Mouse (Mus musculus) intestine, embryonic 15.5 days (tissue): Measurements from ENCODE around the gene Mapk8ip2. TPM values are rescaled to one million over a fixed set of nuclear protein-coding genes. Genes with fewer than 3 reads are reported as not detected.

Source experiments
- ATAC-seq: fragments of 200-750 bp; cut with Nextera tagmentation; 2 replicates; pipeline ENCODE4 v1.8.0; 2017; ENCODE audit warnings: moderate TSS enrichment, moderate library complexity
- H3K27ac ChIP-seq: fragments of 300-500 bp; sonication (generic); 2 replicates; pipeline ENCODE4 v1.5.1; 2015; ENCODE audit warnings: mild to moderate bottlenecking, inconsistent platforms
- H3K27me3 ChIP-seq: fragments of 300-500 bp; sonication (generic); replicated peaks from 2 replicates; pipeline ENCODE4 v1.6.1; 2015; ENCODE audit warnings: inconsistent platforms
- H3K36me3 ChIP-seq: fragments of 300-500 bp; sonication (generic); 2 replicates; pipeline ENCODE4 v1.6.1; 2015; ENCODE audit warnings: inconsistent platforms
- H3K4me1 ChIP-seq: fragments of 300-500 bp; sonication (generic); replicated peaks from 2 replicates; pipeline ENCODE4 v1.6.1; 2015; ENCODE audit warnings: inconsistent platforms
- H3K4me2 ChIP-seq: fragments of 300-500 bp; sonication (generic); replicated peaks from 2 replicates; pipeline ENCODE4 v1.6.1; 2015; ENCODE audit warnings: mild to moderate bottlenecking, inconsistent platforms
- H3K4me3 ChIP-seq: fragments of 300-500 bp; sonication (generic); replicated peaks from 2 replicates; pipeline ENCODE4 v1.5.1; 2015; ENCODE audit warnings: inconsistent platforms
- H3K9ac ChIP-seq: fragments of 300-500 bp; sonication (generic); 2 replicates; pipeline ENCODE4 v1.6.1; 2015; ENCODE audit warnings: inconsistent platforms
- H3K9me3 ChIP-seq: fragments of 300-500 bp; sonication (generic); 2 replicates; pipeline ENCODE4 v1.6.1; 2016; ENCODE audit warnings: inconsistent platforms
- WGBS: fragments of 180-500 bp; shearing (Covaris S2); methylation state at CpG from one replicate; pipeline ENCODE4 v1.1.7; 2015; 5-methylcytosine and 5-hydroxymethylcytosine counted together
- polyA plus RNA-seq: library from polyadenylated mRNA; unstranded; fragments of >200 nt; fragmentation: Nextera tagmentation; extraction: Ambion mirVana; gene quantifications from 2 replicates; pipeline ENCODE4 v1.2.1, GENCODE M21; 2015

Gene Mapk8ip2
- polyA plus RNA-seq, 1 experiment from 2014 or later, result 4.1 TPM

DNA sequence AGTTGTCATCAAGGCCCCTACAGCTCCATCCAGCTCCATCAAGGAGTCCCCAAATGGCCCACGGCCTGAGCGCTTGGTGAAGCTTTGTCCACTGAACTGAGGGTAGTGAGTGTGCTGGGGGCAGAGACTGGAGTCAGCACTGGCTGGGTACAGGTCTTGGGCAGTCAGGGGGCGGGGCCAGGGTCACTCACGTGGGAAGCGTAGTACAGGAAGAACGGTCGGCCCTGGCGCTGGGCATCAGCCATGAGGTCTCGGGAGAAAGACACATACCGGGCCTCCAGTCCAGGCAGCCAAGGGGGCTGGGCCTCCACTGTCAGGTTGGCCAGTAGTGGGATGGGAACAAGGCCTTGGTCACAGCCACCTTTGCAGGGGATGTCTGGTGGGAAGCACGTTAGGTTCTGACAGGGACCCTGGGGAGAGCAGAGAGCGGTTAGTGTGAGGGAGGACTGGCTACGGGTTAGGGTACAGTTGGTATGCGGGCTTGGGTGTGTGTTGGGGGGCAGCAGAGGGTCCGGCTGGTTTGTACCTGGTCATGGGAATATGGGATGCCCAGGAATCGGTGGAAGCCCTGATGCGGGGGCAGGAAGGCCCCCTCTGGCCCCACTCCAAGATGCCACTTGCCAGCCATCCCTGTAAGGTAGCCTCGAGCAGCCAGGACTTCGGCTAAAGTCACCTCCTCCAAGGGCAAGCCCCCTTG lies 21.0 kb downstream of the Mapk8ip2 start:
- peak overlapping the region; percentile 86; the same call in 1 of the 2 replicates for H3K4me2 ChIP-seq
- no peak for ATAC-seq

DNA sequence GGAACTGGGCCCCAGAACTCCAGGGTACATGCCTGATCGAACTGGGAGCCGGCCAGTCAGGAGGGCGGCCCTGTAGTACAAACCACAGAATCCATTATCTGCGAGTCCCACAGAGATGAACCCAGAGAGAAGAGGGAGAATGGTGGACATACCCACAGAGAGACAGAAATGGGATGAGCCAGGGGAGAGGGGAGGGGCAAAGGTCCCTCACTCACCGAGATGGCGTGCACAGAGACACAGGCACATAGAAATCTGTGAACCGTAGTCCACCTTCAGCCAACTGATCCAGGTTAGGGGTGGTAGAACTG lies 21.5 kb downstream of the Mapk8ip2 start:
- 89% methylated on average over 7 of the region's 7 CpGs for WGBS
- H3K27ac ChIP-seq, result no peak overlapping the region
- no peaks in the 10 kb centered on the region for H3K36me3 ChIP-seq
- peaks cover 8% of the 10 kb centered on the region; the same call in 1 of the 2 replicates for H3K4me1 ChIP-seq
- H3K4me3 ChIP-seq, result peak overlapping the region; percentile 55
- H3K9ac ChIP-seq, result peak overlapping the region; percentile 52
- no peaks in the 10 kb centered on the region for H3K27me3 ChIP-seq
- H3K4me2 ChIP-seq, result peak overlapping the region; percentile 86
- H3K9me3 ChIP-seq, result no peaks in the 10 kb centered on the region
- no peak for ATAC-seq

More for the DNA sequence above, 21.0 kb downstream of the Mapk8ip2 start:
- Histone ChIP-seq H3K4me1 (peaks cover 8% of the 10 kb centered on the region; the same call in 1 of the 2 replicates), H3K27me3 (no peaks in the 10 kb centered on the region), H3K9ac (no peak overlapping the region), H3K36me3 (no peaks in the 10 kb centered on the region), H3K4me3 (no peak overlapping the region), H3K9me3 (no peaks in the 10 kb centered on the region), H3K27ac (no peak overlapping the region)
- 95% methylated on average over 19 of the region's 19 CpGs for WGBS

GRCm38 (mm10) chr15:89475611-89476474 lies 22.1 kb downstream of the Mapk8ip2 start:
- Histone ChIP-seq H3K27ac (peak overlapping the region; percentile 76), H3K4me1 (peaks cover 8% of the 10 kb centered on the region; the same call in 1 of the 2 replicates), H3K36me3 (no peaks in the 10 kb centered on the region), H3K9me3 (no peaks in the 10 kb centered on the region), H3K27me3 (no peaks in the 10 kb centered on the region), H3K9ac (peak overlapping the region; percentile 52), H3K4me3 (peak overlapping the region; percentile 55), H3K4me2 (peak overlapping the region; percentile 86)
- peak; percentile 98 for ATAC-seq
- 9% methylated on average over 44 of the region's 44 CpGs for whole genome bisulfite sequencing

DNA sequence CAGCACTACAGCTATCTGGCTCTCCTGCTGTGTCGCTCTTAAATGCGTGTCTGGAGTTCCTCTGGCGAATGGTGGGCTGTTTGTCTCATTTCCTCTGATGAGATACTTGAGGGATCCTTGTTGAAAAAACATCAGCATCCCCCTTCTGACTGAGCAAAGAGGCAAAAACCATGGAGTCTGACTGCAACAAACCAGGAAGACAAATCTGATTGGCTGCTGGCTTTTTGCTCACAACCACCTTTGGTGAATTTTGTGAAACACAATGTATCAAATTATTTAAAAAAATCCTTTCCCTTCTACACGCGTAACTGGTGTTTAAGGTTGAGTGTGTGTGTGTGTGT lies 22.7 kb downstream of the Mapk8ip2 start:
- H3K4me1 ChIP-seq, result peaks cover 8% of the 10 kb centered on the region; the same call in 1 of the 2 replicates
- WGBS, result 3% methylated on average over 5 of the region's 5 CpGs
- H3K9me3 ChIP-seq, result no peaks in the 10 kb centered on the region
- H3K9ac ChIP-seq, result peak overlapping the region; percentile 52
- ATAC-seq, result no peak
- peak overlapping the region; percentile 55 for H3K4me3 ChIP-seq
- no peaks in the 10 kb centered on the region for H3K27me3 ChIP-seq
- peak overlapping the region; percentile 76 for H3K27ac ChIP-seq
- H3K36me3 ChIP-seq, result no peaks in the 10 kb centered on the region
- peak overlapping the region; percentile 86 for H3K4me2 ChIP-seq

DNA sequence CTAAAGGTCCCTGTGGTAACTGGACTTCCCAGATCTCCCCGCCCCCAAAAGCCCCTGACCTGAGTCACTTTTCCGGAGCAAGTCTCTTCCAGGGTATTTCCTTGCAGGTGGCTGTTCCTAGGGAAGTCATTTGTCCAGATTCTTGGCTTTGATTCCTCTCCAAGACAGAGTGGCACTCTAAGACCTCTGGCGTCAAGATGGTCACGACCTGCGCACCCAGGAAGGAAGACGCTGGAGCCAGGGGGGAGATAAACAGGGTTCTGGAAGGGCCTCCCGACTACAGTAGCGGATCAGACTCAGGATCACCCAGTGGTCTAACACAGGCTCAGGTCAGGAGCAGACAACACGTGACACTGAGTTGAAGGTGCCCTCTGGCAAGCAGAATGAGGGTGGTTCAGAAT lies 23.4 kb downstream of the Mapk8ip2 start, which contains the start of gene Arsa:
Arsa (minus strand) TSS at position 335 of the 401 bp plus-strand sequence.
- ATAC-seq, result no peak
- no peaks in the 10 kb centered on the region for H3K9me3 ChIP-seq

GRCm38 (mm10) chr15:89477806-89478205 lies 24.1 kb downstream of the Mapk8ip2 start:
- Histone ChIP-seq H3K9ac (no peak overlapping the region), H3K4me1 (peaks cover 8% of the 10 kb centered on the region; the same call in 1 of the 2 replicates), H3K9me3 (no peaks in the 10 kb centered on the region), H3K27me3 (no peaks in the 10 kb centered on the region), H3K4me3 (no peak overlapping the region), H3K27ac (no peak overlapping the region), H3K36me3 (no peaks in the 10 kb centered on the region), H3K4me2 (no peak overlapping the region)
- 69% methylated on average over 8 of the region's 8 CpGs for WGBS
- no peak for ATAC-seq

More for the DNA sequence above, 23.4 kb downstream of the Mapk8ip2 start, which contains the start of gene Arsa:
- Histone ChIP-seq H3K36me3 (no peaks in the 10 kb centered on the region), H3K4me2 (peak within 1 kb of the TSS; percentile 86), H3K4me3 (peak within 1 kb of the TSS; percentile 55), H3K9ac (peak within 1 kb of the TSS; percentile 52), H3K27ac (peak within 1 kb of the TSS; percentile 76), H3K4me1 (peaks cover 8% of the 10 kb centered on the region; the same call in 1 of the 2 replicates), H3K27me3 (no peaks in the 10 kb centered on the region)
- 28% methylated on average over 9 of the region's 9 CpGs for WGBS

GRCm38 (mm10) chr15:89478622-89479021 lies 24.9 kb downstream of the Mapk8ip2 start:
- Histone ChIP-seq H3K4me1 (peaks cover 8% of the 10 kb centered on the region; the same call in 1 of the 2 replicates), H3K9me3 (no peaks in the 10 kb centered on the region), H3K27ac (no peak overlapping the region), H3K9ac (no peak overlapping the region), H3K27me3 (no peaks in the 10 kb centered on the region), H3K36me3 (no peaks in the 10 kb centered on the region), H3K4me3 (no peak overlapping the region), H3K4me2 (no peak overlapping the region)
- ATAC-seq, result no peak
- 84% methylated on average over 3 of the region's 3 CpGs for WGBS

DNA sequence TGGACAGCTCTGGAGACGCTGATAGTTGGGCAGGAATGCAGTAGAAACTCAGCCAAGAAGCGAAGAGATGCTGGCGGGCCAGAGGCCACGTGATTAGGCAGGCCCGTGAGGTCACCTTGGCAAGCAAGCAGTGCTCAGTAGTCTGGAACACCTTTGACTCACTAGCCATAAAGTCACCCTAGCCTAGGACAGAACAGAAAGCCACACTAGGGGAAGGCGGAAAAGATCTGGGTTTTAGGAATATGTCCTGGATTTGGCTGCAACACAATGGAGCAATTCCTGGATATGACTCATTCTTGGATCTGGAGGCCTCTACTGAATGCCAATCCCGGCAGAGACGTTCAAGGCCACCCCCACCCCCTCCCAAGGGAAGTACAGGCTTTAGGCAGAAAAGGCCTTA lies 26.9 kb downstream of the Mapk8ip2 start:
- WGBS, result 66% methylated on average over 8 of the region's 8 CpGs
- ATAC-seq, result no peak
- H3K27me3 ChIP-seq, result no peaks in the 10 kb centered on the region

GRCm38 (mm10) chr15:89488182-89488581 lies 34.5 kb downstream of the Mapk8ip2 start:
- 73% methylated on average over 12 of the region's 12 CpGs for WGBS
- no peaks in the 10 kb centered on the region for H3K9me3 ChIP-seq
- ATAC-seq, result no peak
- no peaks in the 10 kb centered on the region for H3K4me1 ChIP-seq
- no peaks in the 10 kb centered on the region for H3K27me3 ChIP-seq
- H3K4me2 ChIP-seq, result no peak overlapping the region
- H3K9ac ChIP-seq, result no peak overlapping the region
- H3K27ac ChIP-seq, result no peak overlapping the region
- H3K36me3 ChIP-seq, result no peaks in the 10 kb centered on the region
- H3K4me3 ChIP-seq, result no peak overlapping the region

More for the DNA sequence above, 26.9 kb downstream of the Mapk8ip2 start:
- Histone ChIP-seq H3K4me1 (peaks cover 3% of the 10 kb centered on the region; the same call in 1 of the 2 replicates), H3K27ac (no peak overlapping the region), H3K4me2 (no peak overlapping the region), H3K9me3 (no peaks in the 10 kb centered on the region), H3K36me3 (no peaks in the 10 kb centered on the region), H3K9ac (no peak overlapping the region), H3K4me3 (no peak overlapping the region)

DNA sequence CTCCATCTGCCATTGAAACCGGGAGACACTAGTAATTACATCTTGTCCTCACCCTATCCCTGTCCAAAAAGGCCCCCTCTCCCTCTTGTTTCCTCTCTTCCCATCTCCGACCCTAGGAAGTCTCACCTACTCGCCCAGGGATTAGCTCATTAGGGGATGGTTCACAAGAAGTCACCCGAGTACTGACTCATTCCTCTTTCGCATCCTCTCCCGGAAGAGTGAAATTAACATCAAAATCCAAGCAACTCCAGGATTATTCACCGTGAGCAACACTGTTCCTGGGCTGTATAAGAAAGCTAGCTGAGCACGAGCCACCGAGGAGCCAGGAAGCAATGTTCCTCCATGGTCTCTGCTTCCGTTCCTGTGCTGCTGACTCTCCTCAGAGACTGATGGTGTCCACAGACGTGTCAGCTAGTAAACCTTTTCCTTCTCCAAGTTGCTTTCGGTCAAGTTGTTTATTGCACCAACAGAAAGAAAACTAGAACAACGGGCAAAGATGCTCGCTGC lies 35.0 kb downstream of the Mapk8ip2 start:
- 40% methylated on average over 14 of the region's 14 CpGs for WGBS
- no peaks in the 10 kb centered on the region for H3K36me3 ChIP-seq
- no peaks in the 10 kb centered on the region for H3K9me3 ChIP-seq
- no peak overlapping the region for H3K4me3 ChIP-seq
- ATAC-seq, result no peak
- no peaks in the 10 kb centered on the region for H3K27me3 ChIP-seq
- H3K4me2 ChIP-seq, result no peak overlapping the region
- no peak overlapping the region for H3K27ac ChIP-seq
- H3K9ac ChIP-seq, result no peak overlapping the region
- no peaks in the 10 kb centered on the region for H3K4me1 ChIP-seq

DNA sequence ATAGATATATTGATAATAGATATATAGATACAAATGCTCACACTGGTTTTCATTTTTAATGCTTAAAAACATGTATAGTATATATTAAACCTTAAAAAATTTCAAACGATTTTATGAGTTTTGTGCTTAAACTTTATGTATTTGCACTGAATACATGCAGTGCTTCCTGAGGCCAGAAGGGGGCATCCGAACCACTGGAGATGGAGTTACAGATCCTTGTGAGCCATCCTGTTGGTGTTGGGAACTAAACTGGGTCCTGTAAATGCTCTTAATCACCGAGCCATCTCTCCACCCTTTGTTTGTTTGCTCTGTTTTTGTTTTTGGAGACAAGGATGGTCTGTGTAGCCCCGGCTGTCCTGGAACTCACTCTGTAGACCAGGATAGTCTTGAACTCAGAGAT lies 41.3 kb downstream of the Mapk8ip2 start:
- H3K4me1 ChIP-seq, result peaks cover 8% of the 10 kb centered on the region
- H3K27me3 ChIP-seq, result peaks cover 15% of the 10 kb centered on the region
- no peak overlapping the region for H3K4me2 ChIP-seq
- no peaks in the 10 kb centered on the region for H3K9me3 ChIP-seq
- 83% methylated on average over 4 of the region's 4 CpGs for WGBS
- no peaks in the 10 kb centered on the region for H3K36me3 ChIP-seq
- no peak overlapping the region for H3K9ac ChIP-seq
- H3K4me3 ChIP-seq, result no peak overlapping the region
- ATAC-seq, result no peak
- no peak overlapping the region for H3K27ac ChIP-seq

- H3K9me3 ChIP-seq, result no peaks in the 10 kb centered on the region
- no peak overlapping the region for H3K4me2 ChIP-seq
- peaks cover 13% of the 10 kb centered on the region for H3K4me1 ChIP-seq
- H3K36me3 ChIP-seq, result no peaks in the 10 kb centered on the region
- H3K9ac ChIP-seq, result no peak overlapping the region
- no peak overlapping the region for H3K27ac ChIP-seq
- H3K4me3 ChIP-seq, result no peak overlapping the region
- H3K27me3 ChIP-seq, result peaks cover 15% of the 10 kb centered on the region
- ATAC-seq, result no peak
- 71% methylated on average over 4 of the region's 4 CpGs for WGBS
Measured at GRCm38 (mm10) chr15:89496131-89496530, 42.4 kb downstream of the Mapk8ip2 start.
